Mouse (Mus musculus): ENCODE measurements at regions not wholly inside any gene's neighbourhood (a gene's known extent, or its start where the extent isn't known, plus 50 kb on each side); places are given as distances from the start of the nearest gene placed in this dataset.
"Not testable (repeated sequence)": the region's sequence is repeated elsewhere in the genome, so short reads cannot be mapped to it uniquely, and the experiment has no call there.

GRCm38 (mm10) chr14:37571971-37572370, 436.9 kb upstream of the Ghitm start:
- DNase-seq (ENCODE audit: low spot score) = no peak

- no peak for DNase-seq (ENCODE audit: low spot score)
Observed at GRCm38 (mm10) chr14:37558258-37558657, 423.2 kb upstream of the Ghitm start.

GRCm38 (mm10) chr14:37523616-37524015, 388.5 kb upstream of the Ghitm start:
- no peak for DNase-seq (ENCODE audit: low spot score)

DNA sequence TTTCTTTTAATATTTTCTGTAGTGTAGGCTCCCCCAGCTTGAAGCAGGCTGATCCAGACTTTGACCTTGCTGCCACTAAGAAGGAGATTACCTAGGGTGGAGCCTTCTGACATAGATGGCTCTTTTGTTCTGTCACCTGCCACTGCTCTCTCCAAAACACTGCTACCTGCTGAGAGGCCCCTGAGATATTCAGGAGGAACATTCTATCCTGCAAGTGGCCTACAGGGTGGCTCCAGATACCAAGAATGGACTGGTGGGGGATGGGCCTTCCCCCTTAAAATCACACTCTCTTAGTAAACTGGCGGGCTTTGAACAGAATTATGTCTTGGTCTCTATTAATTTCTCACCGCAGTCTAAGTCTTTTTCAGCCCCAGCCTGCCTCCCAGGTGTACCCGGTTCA, 385.6 kb upstream of the Ghitm start:
- not testable (repeated sequence) for DNase-seq (ENCODE audit: low spot score)

DNA sequence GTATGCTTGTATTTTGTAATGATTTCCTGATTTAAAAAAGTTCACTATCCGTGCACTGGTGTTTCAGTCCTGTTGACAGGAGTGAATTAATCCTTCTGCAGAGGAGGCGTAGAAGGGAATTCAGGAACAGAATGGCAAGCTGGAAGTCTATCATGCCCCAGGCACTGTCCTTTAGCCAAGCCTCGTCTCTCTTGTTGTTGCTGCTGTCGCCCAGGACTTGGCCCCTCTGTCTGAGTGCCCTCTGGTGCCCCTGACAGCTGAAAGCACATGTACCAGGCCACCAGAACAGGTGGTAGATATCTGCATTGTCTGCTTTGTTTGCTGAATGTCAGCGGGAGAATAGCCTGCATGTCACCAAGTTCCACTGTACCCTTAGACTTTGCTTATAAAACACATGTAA, 370.2 kb upstream of the Ghitm start:
- peak; percentile 0 for DNase-seq (ENCODE audit: low spot score)

- DNase-seq (ENCODE audit: low spot score) = no peak
Observed at GRCm38 (mm10) chr14:37490711-37491110, 355.6 kb upstream of the Ghitm start.

GRCm38 (mm10) chr14:37485292-37485691, 350.2 kb upstream of the Ghitm start:
- DNase-seq (ENCODE audit: low spot score) = no peak

GRCm38 (mm10) chr14:37477599-37477998, 342.5 kb upstream of the Ghitm start:
- no peak for DNase-seq (ENCODE audit: low spot score)

GRCm38 (mm10) chr14:37468711-37469110, 333.6 kb upstream of the Ghitm start:
- DNase-seq (ENCODE audit: low spot score) = no peak

- no peak for DNase-seq (ENCODE audit: low spot score)
Observed at GRCm38 (mm10) chr14:37440874-37441273, 305.8 kb upstream of the Ghitm start.

- DNase-seq (ENCODE audit: low spot score) = no peak
Observed at GRCm38 (mm10) chr14:37430656-37431055, 295.6 kb upstream of the Ghitm start.

GRCm38 (mm10) chr14:37425506-37425905, 290.4 kb upstream of the Ghitm start:
- DNase-seq (ENCODE audit: low spot score) = no peak

- no peak for DNase-seq (ENCODE audit: low spot score)
Observed at GRCm38 (mm10) chr14:37421566-37421965, 286.5 kb upstream of the Ghitm start.

- not testable (repeated sequence) for DNase-seq (ENCODE audit: low spot score)
Observed at GRCm38 (mm10) chr14:37412583-37412982, 277.5 kb upstream of the Ghitm start.

DNA sequence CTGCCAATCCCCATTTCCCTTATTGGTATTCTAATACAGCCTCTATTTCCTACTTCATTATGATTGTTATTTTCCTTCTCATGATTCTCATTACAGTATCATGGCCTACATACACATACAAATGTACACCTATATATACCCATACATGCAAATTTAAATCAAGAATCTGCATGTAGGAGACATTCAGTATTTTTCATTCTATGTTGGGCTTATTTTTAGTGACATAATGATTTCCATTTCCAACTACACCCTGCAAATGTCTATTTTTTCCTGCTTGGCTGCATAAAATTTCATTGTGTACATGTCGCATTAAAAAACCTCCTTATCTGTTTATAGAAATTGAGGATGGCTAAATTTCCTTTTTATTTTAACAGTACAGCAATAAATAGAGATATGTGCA, 236.9 kb upstream of the Ghitm start:
- no peak for DNase-seq (ENCODE audit: low spot score)

DNA sequence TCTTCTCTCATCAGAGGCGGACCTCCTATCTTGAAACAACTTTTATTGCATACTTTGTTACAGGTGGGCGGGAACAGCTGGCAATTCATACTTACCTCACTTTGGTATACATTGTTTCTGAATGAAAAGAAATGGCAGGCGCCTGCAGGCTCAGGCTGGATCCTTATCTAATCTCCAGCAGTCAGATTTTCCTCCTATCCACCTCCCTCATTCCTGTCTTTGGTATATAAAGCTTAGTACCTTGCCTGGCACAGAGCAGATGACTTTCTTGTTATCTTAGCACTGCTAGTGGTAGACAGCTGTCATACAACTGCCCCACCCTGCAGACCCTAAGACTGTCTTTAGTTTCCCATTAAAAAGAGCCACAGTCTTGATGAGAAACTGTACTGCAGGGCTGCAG, 226.8 kb upstream of the Ghitm start:
- DNase-seq (ENCODE audit: low spot score) = no peak

DNA sequence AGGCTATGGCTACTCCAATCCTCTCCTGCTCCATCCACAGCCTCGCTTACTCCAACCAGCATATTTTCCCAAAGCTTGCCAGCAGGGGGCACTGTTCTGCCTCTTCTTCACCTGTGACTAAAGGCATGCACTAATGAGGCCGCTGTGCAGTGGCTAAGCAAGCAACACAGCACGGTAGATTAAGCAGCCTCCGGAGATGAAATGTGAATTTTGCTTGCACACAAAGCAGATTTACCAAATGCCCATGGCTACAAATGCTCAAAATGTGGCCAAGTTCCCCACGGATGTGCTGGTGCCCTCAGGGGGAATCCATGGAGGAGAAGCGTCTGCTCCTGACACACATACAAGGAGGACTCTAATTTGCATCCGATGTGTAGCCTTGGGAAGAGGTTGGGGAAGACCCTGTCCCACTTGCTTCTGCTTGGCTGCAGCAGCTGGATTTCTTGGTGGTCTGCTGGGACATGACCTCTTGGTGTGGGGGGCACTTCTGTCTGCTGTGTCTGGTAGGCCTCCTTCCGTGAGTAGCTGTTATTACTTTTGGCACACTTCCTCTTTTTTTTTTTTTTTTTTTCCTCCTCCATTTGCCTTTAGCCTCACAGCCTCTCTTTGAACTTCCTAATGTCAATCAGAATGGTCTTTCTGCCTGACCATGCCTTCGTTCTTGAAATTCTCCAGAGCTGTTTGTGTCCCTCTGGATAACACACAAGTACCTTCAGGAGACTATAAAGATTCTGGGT, 221.1 kb upstream of the Ghitm start:
- DNase-seq (ENCODE audit: low spot score) = peak; percentile 63

DNA sequence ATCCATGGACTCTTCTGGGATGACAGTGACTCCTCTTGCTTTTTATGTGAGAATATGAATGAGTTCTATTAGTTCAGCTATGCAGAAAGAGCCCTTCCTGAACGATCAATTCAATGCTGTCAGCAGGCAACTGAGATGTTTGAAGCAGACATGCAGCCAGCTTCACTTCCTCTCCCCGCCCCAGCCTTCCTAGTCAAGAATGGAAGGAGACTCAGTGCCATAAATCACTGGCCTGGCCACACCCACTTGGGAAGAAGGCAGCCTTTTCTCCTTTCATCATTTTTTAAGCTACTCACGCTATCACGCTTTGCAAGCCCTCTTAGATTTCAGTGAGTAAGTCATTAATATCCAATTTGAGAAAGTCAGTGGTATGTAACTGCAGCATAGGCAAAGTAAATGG, 188.3 kb upstream of the Ghitm start:
- DNase-seq (ENCODE audit: low spot score) = no peak

DNA sequence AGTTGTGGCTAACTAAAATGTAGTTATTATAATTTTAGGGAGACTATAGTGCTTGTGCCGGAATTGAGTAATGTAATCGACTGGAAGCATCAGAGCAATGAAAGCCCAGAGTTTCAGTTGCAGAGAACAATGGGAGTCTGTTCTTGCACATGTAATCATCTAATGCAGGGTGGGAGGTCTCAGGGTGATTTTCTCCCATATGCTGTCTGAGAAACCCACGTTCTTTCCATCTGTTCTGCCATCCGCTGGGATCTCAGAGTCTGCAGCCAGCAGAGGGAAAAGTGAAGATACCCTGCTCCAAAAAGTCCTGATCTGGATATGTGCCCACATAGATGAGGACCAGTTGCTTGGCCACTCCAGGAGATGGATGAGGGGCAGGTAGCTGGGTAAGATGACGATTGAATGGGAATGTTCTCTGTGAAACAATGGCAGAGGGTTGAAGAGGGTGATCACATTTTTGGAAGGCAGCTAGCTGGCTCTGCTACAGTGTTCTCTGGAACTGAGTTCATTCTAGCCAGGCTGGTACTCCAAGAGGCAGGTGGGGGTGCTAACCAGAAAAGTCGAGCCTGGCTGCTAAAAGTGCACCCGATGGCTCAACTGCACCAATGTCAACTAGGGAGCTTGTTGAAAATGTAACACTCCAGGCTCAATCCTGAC, 180.3 kb upstream of the Ghitm start:
- peak; percentile 27 for DNase-seq (ENCODE audit: low spot score)

- no peak for DNase-seq (ENCODE audit: low spot score)
Observed at GRCm38 (mm10) chr14:37313906-37314305, 178.8 kb upstream of the Ghitm start.

DNA sequence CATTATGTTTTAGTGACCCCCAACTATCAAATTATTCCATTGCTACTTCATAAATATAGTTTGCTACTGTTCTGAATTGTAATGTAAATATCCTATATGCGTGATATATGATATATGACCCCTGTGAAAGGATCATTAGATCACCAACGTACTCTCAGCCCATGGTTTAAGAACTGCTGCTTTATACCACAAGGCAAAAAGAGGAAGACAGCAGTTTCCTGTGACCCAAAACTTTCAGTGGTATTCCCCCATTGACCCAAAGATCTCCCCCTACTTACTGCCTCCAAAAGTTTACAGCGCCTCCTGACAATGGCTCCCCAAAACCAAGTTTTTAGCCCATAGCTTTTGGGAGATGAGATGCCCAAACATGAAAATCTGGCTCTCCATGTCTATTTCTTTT, 177.8 kb upstream of the Ghitm start:
- DNase-seq (ENCODE audit: low spot score) = no peak

DNA sequence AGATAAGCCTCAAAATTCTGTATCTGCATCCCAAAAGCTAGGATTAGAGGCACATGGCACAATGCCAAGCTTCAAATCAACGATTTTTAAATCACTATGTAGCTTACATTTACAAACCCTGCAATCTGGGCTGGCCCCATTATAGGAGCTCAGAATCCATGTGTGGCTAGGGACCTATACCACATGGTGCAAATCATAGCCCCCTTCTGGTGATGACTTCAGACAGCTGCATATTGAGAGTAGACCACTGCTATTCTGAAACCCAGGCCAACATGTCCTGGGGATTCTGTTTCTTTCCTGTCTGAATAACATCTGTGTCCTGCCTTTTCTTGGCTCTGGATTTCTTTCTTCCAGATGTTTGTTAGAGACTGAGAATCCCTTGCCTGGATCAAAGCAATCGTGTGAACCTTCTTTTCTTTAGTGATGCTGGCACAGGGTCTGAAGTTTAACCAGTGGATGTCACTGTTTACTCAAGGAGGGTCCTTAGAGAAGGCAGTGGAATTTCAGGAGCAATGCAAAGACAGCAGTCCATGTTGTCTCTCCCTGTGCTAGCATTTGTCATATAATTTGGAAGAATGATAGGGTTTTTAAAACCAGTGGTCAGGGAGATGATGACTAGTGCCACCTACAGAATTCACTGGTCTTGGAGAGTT, 171.7 kb upstream of the Ghitm start:
- no peak for DNase-seq (ENCODE audit: low spot score)

GRCm38 (mm10) chr14:37298631-37299030, 163.6 kb upstream of the Ghitm start:
- DNase-seq (ENCODE audit: low spot score) = no peak
